Mouse (Mus musculus): ENCODE results near the gene Rims1.

DNA sequence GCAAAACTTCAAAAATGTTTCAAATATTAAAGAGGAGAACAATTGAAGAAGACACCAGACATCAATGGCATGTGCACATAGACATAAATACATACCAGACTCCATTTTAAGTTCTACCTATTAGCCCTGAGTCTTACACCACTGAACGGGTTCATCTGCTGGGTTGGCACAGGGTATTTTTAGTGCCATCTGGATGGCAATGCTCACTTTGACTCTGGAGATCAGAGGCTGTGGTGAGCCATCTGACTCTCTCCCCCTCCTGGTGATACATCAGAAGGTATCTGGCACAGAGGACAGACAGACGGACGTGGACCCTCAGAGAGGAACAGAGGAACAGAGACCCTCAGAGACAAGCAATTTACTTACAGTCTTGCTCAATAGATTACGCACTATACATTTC lies 544.1 kb downstream of the Rims1 start:
- no peak for TF ChIP-seq GATA1 (IDR thresholded peaks at IDR 0.05; ENCODE audit: borderline replicate concordance, low read length)
- no peak for TF ChIP-seq FLI1 (IDR thresholded peaks at IDR 0.05; ENCODE audit: low read length)
